In the genomic region with DNA sequence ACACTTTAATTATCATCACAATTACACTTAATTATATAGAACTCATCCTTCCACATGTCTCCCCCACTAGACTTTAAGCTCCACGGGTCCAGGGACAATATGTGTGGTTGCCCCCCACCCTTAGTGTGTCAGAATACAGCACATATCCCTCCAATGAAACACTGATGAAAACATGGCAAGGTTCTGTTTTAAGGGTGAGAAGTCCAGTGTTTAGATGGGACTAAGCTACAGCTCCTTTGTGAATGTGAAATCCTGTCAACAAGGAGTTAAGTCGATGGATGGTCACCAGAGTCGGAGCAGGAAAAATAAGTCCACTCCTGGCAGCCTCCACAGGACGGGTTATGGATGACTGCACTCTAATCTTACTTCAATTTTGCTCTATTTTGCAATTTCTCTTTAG, we compare ENCODE assay signal across 11 mouse cellular contexts. TPM values are rescaled to one million over a fixed set of nuclear protein-coding genes. Genes with fewer than 3 reads are reported as not detected.
DNase-seq lines count a peak whose midpoint lies in the region; ATAC-seq lines count a peak whose summit lies in the region.
"Had no signal": no experiment of that assay in that cellular context is flagged by ENCODE, and none has a peak within 500 bp of the region (broad histone marks: within the 10 kb centered on the region; RNA-seq: fewer than 3 reads in every experiment).

No protein-coding gene starts in this region.

- peaks cover 2% of the 10 kb centered on the region; the same call in 1 of the 2 replicates for H3K27me3 ChIP-seq in heart, embryonic 13.5 days (replicated peaks)
- peaks cover 4% of the 10 kb centered on the region; the same call in 1 of the 2 replicates for H3K27me3 ChIP-seq in embryonic facial prominence, embryonic 10.5 days (replicated peaks; ENCODE audit: low read depth, poor library complexity, severe bottlenecking)
- no peaks in the 10 kb centered on the region for H3K27me3 ChIP-seq in hindbrain, embryonic 13.5 days
- H3K27me3 ChIP-seq in midbrain, embryonic 16.5 days (ENCODE audit: control insufficient read depth, insufficient read depth, low read depth, low read length) = no peaks in the 10 kb centered on the region

- peak overlapping the region; percentile 96 for H3K9ac ChIP-seq in heart, embryonic 13.5 days
- peak overlapping the region; percentile 35; the same call in 1 of the 2 replicates for H3K9ac ChIP-seq in hindbrain, embryonic 13.5 days
- peak overlapping the region; percentile 11; the same call in 1 of the 2 replicates for H3K9ac ChIP-seq in midbrain, embryonic 16.5 days (ENCODE audit: low read depth, low read length)

- WGBS in heart, embryonic 13.5 days = 11% methylated on average over 4 of the region's 4 CpGs
- WGBS in embryonic facial prominence, embryonic 10.5 days = 6% methylated on average over 4 of the region's 4 CpGs
- WGBS in hindbrain, embryonic 13.5 days = 5% methylated on average over 4 of the region's 4 CpGs
- WGBS in midbrain, embryonic 16.5 days = 2% methylated on average over 4 of the region's 4 CpGs

- peaks cover 76% of the 10 kb centered on the region for H3K4me1 ChIP-seq in heart, embryonic 13.5 days
- peaks cover 66% of the 10 kb centered on the region for H3K4me1 ChIP-seq in embryonic facial prominence, embryonic 10.5 days
- peaks cover 43% of the 10 kb centered on the region for H3K4me1 ChIP-seq in hindbrain, embryonic 13.5 days (replicated peaks)
- peaks cover 32% of the 10 kb centered on the region for H3K4me1 ChIP-seq in midbrain, embryonic 16.5 days (ENCODE audit: control insufficient read depth, insufficient read depth, low read length)

- H3K4me2 ChIP-seq in heart, embryonic 13.5 days = peak overlapping the region; percentile 78
- peak overlapping the region; percentile 73 for H3K4me2 ChIP-seq in hindbrain, embryonic 13.5 days
- H3K4me2 ChIP-seq in midbrain, embryonic 16.5 days (ENCODE audit: low read length) = peak overlapping the region; percentile 86

- no peaks in the 10 kb centered on the region for H3K36me3 ChIP-seq in heart, embryonic 13.5 days
- H3K36me3 ChIP-seq in embryonic facial prominence, embryonic 10.5 days (replicated peaks) = no peaks in the 10 kb centered on the region
- H3K36me3 ChIP-seq in hindbrain, embryonic 13.5 days = no peaks in the 10 kb centered on the region
- H3K36me3 ChIP-seq in midbrain, embryonic 16.5 days (ENCODE audit: control insufficient read depth, insufficient read depth, low read length) = no peaks in the 10 kb centered on the region

- no peaks in the 10 kb centered on the region for H3K9me3 ChIP-seq in heart, embryonic 13.5 days
- H3K9me3 ChIP-seq in embryonic facial prominence, embryonic 10.5 days = no peaks in the 10 kb centered on the region
- no peaks in the 10 kb centered on the region for H3K9me3 ChIP-seq in hindbrain, embryonic 13.5 days
- no peaks in the 10 kb centered on the region for H3K9me3 ChIP-seq in midbrain, embryonic 16.5 days (replicated peaks; ENCODE audit: control insufficient read depth, low read length, poor library complexity, severe bottlenecking)

- no peak for DNase-seq in heart, postnatal 14 days
- DNase-seq in embryonic facial prominence, embryonic 10.5 days (ENCODE audit: low spot score) = no peak
- DNase-seq in layer of hippocampus, adult 18-20 months (ENCODE audit: low spot score in 2 of 2) = no peak
- no peak for DNase-seq in right cerebral cortex, postnatal 14 days
- no peak for DNase-seq in frontal cortex, postnatal 14 days (ENCODE audit: low spot score in 2 of 2)
- DNase-seq: kidney, adult 11 months had no signal

- no peak for ATAC-seq in heart, embryonic 13.5 days (ENCODE audit: extremely low read depth, insufficient number of reproducible peaks, low FRiP score, low TSS enrichment)
- ATAC-seq in hindbrain, embryonic 13.5 days (ENCODE audit: low FRiP score) = no peak
- no peak for ATAC-seq in midbrain, embryonic 16.5 days

- H3K4me3 ChIP-seq in heart, embryonic 13.5 days = peak overlapping the region; percentile 74
- peak overlapping the region; percentile 90 for H3K4me3 ChIP-seq in embryonic facial prominence, embryonic 10.5 days
- peak overlapping the region; percentile 88 for H3K4me3 ChIP-seq in hindbrain, embryonic 13.5 days
- peak overlapping the region; percentile 26 for H3K4me3 ChIP-seq in midbrain, embryonic 16.5 days (ENCODE audit: low read depth, low read length)

- H3K27ac ChIP-seq in heart, embryonic 13.5 days (replicated peaks) = peak overlapping the region; percentile 56; the same call in 1 of the 2 replicates
- no peak overlapping the region for H3K27ac ChIP-seq in embryonic facial prominence, embryonic 10.5 days (replicated peaks)
- H3K27ac ChIP-seq in hindbrain, embryonic 13.5 days = no peak overlapping the region
- H3K27ac ChIP-seq in midbrain, embryonic 16.5 days (ENCODE audit: low read length) = no peak overlapping the region

- intact Hi-C loops in heart, postnatal 14 days (cut with DNase I) = loop anchor here (2.0 kb wide), 1 partner anchor 48 kb away; no protein-coding TSS in a partner anchor

RNA-seq across cellular contexts. Expression of gene Bmpr1a, which starts 2.8 kb away (rescaled TPM):
- polyA plus RNA-seq in heart, embryonic 13.5 days (2015; fragmentation: Nextera tagmentation; extraction: Ambion mirVana) = 37.1 and 37.4 TPM in 2 replicates
- total RNA-seq in heart, postnatal 14 days (2021) = 10 to 100 TPM; 73.6 to 77.2 TPM
- polyA plus RNA-seq in embryonic facial prominence, embryonic 10.5 days (2016; fragmentation: Nextera tagmentation; extraction: Ambion mirVana) = 50.7 and 52.8 TPM in 2 replicates
- polyA plus RNA-seq in hindbrain, embryonic 13.5 days (2015; fragmentation: Nextera tagmentation; extraction: Ambion mirVana) = 19.5 and 20.5 TPM in 2 replicates
- polyA plus RNA-seq in midbrain, embryonic 16.5 days (2015; fragmentation: Nextera tagmentation; extraction: Ambion mirVana) = 15.2 and 15.4 TPM in 2 replicates
- total RNA-seq in layer of hippocampus, adult 18-20 months (2021) = 10 to 100 TPM; 35.9 to 38.5 TPM

RNA-seq across cellular contexts. Expression of gene 9230112D13Rik, which starts 22.3 kb away (rescaled TPM):
- polyA plus RNA-seq in heart, embryonic 13.5 days (2015; fragmentation: Nextera tagmentation; extraction: Ambion mirVana) = not detected in 2 replicates
- total RNA-seq in heart, postnatal 14 days (2021) = not detected
- not detected in 2 replicates for polyA plus RNA-seq in embryonic facial prominence, embryonic 10.5 days (2016; fragmentation: Nextera tagmentation; extraction: Ambion mirVana)
- not detected in 2 replicates for polyA plus RNA-seq in hindbrain, embryonic 13.5 days (2015; fragmentation: Nextera tagmentation; extraction: Ambion mirVana)
- not detected in 2 replicates for polyA plus RNA-seq in midbrain, embryonic 16.5 days (2015; fragmentation: Nextera tagmentation; extraction: Ambion mirVana)
- total RNA-seq in layer of hippocampus, adult 18-20 months (2021) = not detected
- total RNA-seq: megakaryocyte progenitor cell, adult 5-6 weeks had no signal
- polyA plus RNA-seq: testis, adult 2 months had no signal

Comparison
In these comparisons a context has a peak if more than half of its experiments do, and no peak if none do; other contexts are left out.
1. H3K4me3 ChIP-seq: peak in every context shown above with its lines; median percentile 90 in embryonic facial prominence, embryonic 10.5 days; 88 in hindbrain, embryonic 13.5 days; 74 in heart, embryonic 13.5 days; 26 in midbrain, embryonic 16.5 days.
2. H3K9ac ChIP-seq: peak in every context shown above with its lines; median percentile 96 in heart, embryonic 13.5 days; 35 in hindbrain, embryonic 13.5 days; 11 in midbrain, embryonic 16.5 days.